Mouse (Mus musculus) brain, embryonic 14.5 days (tissue): ENCODE data around the gene Cckar. TPM values are rescaled to one million over a fixed set of nuclear protein-coding genes. Genes with fewer than 3 reads are reported as not detected.

ENCODE experiments used
- DNase-seq: peaks from one replicate; pipeline ENCODE4 v3.0.0-alpha.2; 2011; ENCODE audit warnings: low read depth
- CTCF ChIP-seq: fragments of 200-500 bp; IDR thresholded peaks from 2 replicates; pipeline ENCODE4 v1.5.1; 2012; ENCODE audit warnings: inconsistent platforms, mild to moderate bottlenecking, moderate library complexity, borderline replicate concordance; ENCODE audit not compliant: insufficient read depth, insufficient read length; ENCODE audit errors: extremely low read depth
- POLR2A ChIP-seq: fragments of 200-500 bp; IDR thresholded peaks from 2 replicates; pipeline ENCODE4 v1.6.1; 2012; ENCODE audit warnings: mild to moderate bottlenecking, inconsistent platforms, borderline replicate concordance; ENCODE audit not compliant: poor library complexity, insufficient read depth, insufficient read length, severe bottlenecking; ENCODE audit errors: extremely low read depth
- polyA plus RNA-seq: library from polyadenylated mRNA; depleted of rRNA; stranded (reverse); fragments of >200 nt; gene quantifications from 2 replicates; pipeline ENCODE4 v1.2.3, GENCODE M21; 2012; rRNA removed

The Cckar gene
- 1.0 and 1.9 TPM in 2 replicates for polyA plus RNA-seq

DNA sequence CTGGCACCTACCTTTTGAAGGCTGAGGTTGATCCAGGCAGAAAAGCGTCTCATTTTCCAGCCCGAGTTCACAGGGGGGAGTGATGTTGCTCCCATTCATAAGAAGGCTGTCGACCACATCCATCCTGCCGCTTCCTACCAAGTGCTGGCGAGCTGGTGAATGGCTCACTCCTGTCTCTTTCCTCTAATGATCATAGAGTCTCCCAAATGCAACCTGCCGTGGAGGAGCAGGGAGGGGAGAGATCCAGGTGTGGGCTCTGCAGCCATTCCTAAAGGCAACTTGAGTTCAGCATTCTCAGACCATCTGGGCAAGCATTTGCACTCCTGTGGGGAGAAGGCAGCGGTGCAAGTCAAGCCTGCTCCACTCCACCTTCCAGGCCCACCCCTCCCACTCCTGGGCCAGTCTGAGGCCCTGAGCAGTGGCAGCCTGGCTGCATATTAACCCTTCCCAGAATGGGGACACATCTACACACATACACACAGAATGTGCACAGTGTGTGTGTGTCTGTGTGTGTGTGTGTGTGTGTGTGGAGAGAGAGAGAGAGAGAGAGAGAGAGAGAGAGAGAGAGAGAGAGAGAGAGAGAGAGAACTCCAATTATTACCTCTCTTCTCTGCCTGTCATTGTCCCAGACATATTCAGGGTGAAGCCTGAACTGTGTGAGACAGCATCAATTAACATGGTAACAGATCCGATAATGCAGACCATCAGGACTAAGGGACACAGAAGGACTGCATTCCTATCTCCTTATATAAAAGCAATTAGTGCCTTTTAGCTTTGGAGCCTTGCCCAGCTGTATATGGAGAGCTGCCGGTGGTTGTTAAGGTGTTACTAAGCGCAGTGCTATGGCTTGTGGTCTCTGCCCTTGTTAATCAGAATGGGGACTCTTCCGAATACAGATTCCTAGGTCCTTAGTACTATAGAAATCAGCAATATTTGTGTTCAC, at the start of gene Cckar:
Gene Cckar, minus strand, starts transcription at position 471 of the 943 bp plus-strand sequence.
- DNase-seq = peak; percentile 88
- TF ChIP-seq POLR2A = no peak
- no peak for TF ChIP-seq CTCF

- no peak for DNase-seq
- TF ChIP-seq POLR2A = no peak
- no peak for TF ChIP-seq CTCF
Observed at GRCm38 (mm10) chr5:53744061-53744460, 36.6 kb upstream of the Cckar start.

DNA sequence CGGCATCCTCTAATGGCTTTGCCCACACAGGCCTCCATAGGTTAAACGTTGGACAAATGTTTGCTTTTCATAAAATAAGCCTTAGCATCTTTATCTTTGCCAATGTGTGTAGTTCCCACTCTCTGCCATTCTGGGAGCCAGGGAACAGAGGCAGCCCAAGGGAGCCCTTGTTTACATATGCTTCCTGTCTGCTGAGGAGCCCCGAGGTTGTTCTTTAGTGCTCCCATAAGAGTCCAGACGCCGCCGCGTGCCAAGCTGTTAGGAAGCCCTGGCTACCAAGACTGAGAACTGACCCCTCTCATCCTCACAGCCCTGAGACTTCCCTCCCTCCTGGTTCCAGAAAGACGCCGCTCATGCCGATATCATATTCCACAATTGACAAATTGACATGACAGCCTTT, 25.4 kb upstream of the Cckar start:
- no peak for TF ChIP-seq POLR2A
- TF ChIP-seq CTCF = no peak
- DNase-seq = no peak

DNA sequence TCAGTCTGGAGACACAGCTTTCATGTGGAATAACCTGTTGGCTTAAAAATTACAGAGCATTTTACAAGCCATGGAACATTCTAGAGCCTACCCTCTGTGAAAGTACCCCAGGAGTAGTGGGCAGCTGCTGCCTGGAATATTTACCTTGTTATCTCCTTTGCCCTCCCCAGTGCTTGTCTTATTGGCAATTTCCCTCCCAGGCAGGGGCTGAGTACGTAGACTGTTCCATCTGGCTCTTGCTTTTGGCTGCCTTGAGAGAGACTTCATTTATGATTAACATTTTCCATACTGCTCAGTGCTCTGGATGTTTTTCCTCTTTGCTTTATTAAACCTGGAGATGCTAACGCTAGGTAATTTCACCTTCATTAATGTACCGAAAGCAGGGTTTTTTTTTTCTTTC, 20.1 kb upstream of the Cckar start:
- no peak for DNase-seq
- TF ChIP-seq CTCF (no peak), POLR2A (no peak)

DNA sequence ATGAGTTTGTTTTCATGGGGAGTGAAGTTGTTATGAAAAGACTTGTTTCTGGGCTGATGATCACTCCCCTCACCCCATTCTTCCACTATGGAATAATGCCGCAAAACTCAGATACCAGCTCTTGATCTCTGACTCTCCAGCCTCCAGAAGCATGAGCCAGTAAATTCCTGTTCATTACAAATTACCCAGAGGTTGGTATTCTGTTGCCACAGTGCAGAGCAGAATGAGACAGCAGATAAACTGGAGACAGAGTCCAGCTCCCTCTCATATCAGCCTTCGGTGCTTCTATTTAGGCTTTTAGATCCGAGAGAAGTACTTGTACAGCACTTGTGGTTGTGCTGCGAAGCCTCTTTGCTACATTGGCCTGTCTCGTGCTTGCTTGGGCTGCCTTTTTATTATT, 18.5 kb upstream of the Cckar start:
- TF ChIP-seq CTCF (no peak), POLR2A (no peak)

DNA sequence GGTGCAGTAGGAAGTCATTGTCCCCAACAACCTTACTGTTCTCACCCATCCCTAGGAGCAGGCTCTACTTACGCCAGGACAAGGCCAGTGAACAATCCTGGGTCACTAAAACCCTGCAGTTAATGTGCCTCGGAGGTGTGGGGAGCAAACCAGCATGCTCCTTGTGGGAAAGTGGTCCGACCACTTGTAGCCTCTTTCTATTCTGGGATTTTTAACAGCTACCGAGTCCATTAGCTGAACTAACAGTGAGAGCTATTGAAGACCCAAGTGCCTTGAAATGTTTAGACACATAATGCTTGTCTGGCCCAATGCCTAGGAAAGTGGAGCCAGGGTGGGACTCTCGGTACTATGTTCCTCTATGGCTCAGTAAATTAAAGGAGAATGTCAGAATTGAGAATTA, 9.0 kb upstream of the Cckar start:
- no peak for DNase-seq
- TF ChIP-seq CTCF (no peak), POLR2A (no peak)

More for the DNA sequence above, 18.5 kb upstream of the Cckar start:
- DNase-seq = no peak

DNA sequence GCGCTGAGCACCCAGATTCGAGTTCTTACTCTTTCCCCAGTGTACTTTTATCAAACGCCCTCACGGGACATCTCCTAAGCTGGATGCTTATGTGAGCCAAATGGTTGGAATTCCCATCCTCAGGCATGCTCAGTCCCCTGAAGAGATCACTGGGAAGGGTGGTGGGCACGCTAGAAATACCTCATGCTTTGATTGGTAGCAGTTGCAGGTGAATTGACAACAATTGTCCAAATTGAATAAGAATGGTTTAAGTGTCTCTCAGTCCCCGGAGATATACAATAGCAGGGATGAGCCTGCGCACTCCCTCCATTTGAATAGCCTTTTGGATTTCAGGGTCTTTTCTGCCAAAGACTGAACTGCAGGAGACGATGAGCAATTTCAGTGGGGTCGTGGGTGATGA, 3.8 kb upstream of the Cckar start:
- no peak for DNase-seq
- TF ChIP-seq CTCF (no peak), POLR2A (no peak)

DNA sequence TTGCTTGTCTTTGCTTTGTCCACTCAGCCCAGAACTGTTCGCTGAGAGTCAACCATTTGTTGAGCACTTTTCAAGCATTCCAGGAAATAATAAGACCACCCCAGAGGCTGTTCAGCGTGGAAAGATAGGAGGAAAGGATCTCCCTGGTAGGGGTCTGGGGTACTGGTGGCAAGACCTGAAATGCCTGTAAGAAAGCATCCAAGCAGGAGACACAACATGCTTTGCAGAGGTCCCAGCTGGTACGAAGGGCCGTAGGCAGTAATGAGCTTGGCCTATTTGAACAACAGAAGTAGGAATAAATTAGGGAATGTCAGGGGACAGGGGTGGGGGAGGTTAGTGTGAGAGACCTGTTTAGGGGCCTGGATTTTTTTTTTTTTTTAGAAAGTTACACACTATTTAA, 686 bp upstream of the Cckar start:
- peak; percentile 73 for DNase-seq
- TF ChIP-seq POLR2A = no peak
- no peak for TF ChIP-seq CTCF

GRCm38 (mm10) chr5:53702686-53703085, 4.8 kb downstream of the Cckar start:
- DNase-seq = no peak
- TF ChIP-seq CTCF (no peak), POLR2A (no peak)

- TF ChIP-seq CTCF = no peak
- no peak for DNase-seq
Observed at GRCm38 (mm10) chr5:53697794-53698193, 9.7 kb downstream of the Cckar start.

GRCm38 (mm10) chr5:53696701-53697100, 10.8 kb downstream of the Cckar start:
- DNase-seq = no peak
- no peak for TF ChIP-seq POLR2A
- TF ChIP-seq CTCF = no peak

DNA sequence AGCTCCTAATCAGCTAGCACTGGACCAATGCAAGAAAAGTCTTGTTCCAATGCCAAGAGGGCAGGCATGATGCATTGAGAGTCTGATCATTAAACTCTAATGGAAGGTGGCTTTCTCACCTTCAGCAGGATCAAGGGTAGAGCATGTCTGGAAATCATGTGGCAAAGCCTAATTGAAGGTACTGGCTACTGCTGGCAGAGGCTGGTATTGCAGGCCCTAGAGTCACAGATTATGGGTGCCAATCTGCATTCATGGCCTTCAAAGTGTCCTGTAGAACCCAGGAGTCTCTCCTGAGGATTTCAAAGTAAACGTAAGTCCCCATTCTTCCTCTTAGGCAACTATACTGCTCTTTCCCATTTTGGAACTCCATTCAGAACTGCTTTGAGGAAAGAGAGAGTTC, 14.8 kb downstream of the Cckar start:
- DNase-seq = no peak
- TF ChIP-seq POLR2A = no peak
- TF ChIP-seq CTCF = peak; percentile 19; the same call in 1 of the 2 replicates

GRCm38 (mm10) chr5:53692100-53692499, 15.4 kb downstream of the Cckar start:
- TF ChIP-seq POLR2A = no peak
- no peak for TF ChIP-seq CTCF
- no peak for DNase-seq

DNA sequence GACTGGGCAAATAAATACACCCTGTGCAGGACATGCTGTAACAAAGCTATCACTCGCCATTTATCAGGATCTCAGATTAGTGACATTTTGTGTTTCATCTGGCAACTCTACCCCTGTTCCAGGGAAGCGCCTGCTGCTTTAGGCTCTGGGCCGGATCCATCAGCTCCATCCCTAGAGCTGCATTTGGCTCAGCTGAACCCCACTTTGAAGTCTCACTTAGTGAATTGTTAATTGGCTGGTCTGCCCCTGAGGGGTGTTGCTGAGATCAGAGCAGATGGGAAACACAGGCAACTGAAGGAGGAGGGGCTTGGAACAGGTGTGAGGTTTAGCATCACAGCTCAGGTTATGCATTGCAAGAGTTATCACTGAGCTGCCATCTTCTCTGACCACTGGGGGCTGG, 15.9 kb downstream of the Cckar start:
- DNase-seq = peak; percentile 68
- TF ChIP-seq POLR2A (no peak), CTCF (no peak)
